Mouse (Mus musculus) C3H10T1/2 (cell line): ENCODE measurements around the gene Msto1. TPM values are rescaled to one million over a fixed set of nuclear protein-coding genes. Genes with fewer than 3 reads are reported as not detected.

ENCODE experiments used
- polyA plus RNA-seq, 2 experiments: library from polyadenylated mRNA; unstranded; fragments of >200 nt; fragmentation: generic; extraction: Trizol; gene quantifications; one replicate each; pipeline ENCODE4 v1.2.1; 2012; ENCODE audit warnings: missing spikeins in 2 of 2

Gene Msto1
- polyA plus RNA-seq, result 10 to 100 TPM; 40.3 to 68.5 TPM

GRCm38 (mm10) chr3:88913511-88914383, at the start of gene Msto1:
TSS of gene Msto1 (minus strand) at chr3:88913999.

GRCm38 (mm10) chr3:88950576-88951326, 37.0 kb upstream of the Msto1 start, which contains the start of the genes Ash1l and Dap3:
TSS of gene Ash1l (plus strand) at chr3:88950622.
TSS of gene Dap3 (minus strand) at chr3:88951181.

Other genes starting within 250 kb of the Msto1 start
- gene Khdc4, start 228.2 kb downstream of the Msto1 start, polyA plus RNA-seq, result 10 to 100 TPM in 1 of 2 experiments, 1 to 10 TPM in 1; 1.5 to 16.2 TPM
- gene Rit1, start 197.2 kb downstream of the Msto1 start, polyA plus RNA-seq, result 10 to 100 TPM; 28.8 to 63.7 TPM
- gene Syt11, start 138.8 kb downstream of the Msto1 start, polyA plus RNA-seq, result 1 to 10 TPM in 1 of 2 experiments, under 1 TPM in 1; 0.20 to 5.2 TPM
- 10 to 100 TPM in 1 of 2 experiments, 1 to 10 TPM in 1; 2.0 to 11.5 TPM for gene Gon4l, start 78.8 kb downstream of the Msto1 start, polyA plus RNA-seq
- 1 to 10 TPM in 1 of 2 experiments, under 1 TPM in 1; 0.25 to 4.2 TPM for gene Ash1l, start 36.6 kb upstream of the Msto1 start, polyA plus RNA-seq
- 100 to 1,000 TPM; 120 to 141 TPM for gene Dap3, start 37.2 kb upstream of the Msto1 start, polyA plus RNA-seq
- 10 to 100 TPM in 1 of 2 experiments, 1 to 10 TPM in 1; 4.8 to 12.8 TPM for gene Rusc1, start 179.3 kb upstream of the Msto1 start, polyA plus RNA-seq
- gene Gm43738, start 187.1 kb upstream of the Msto1 start, polyA plus RNA-seq, result under 1 TPM in 1 of 2 experiments, not detected in 1; 0.02 TPM
- gene Fdps, start 188.0 kb upstream of the Msto1 start, polyA plus RNA-seq, result 100 to 1,000 TPM; 220 to 479 TPM
- gene Pklr, start 222.1 kb upstream of the Msto1 start, polyA plus RNA-seq, result not detected
- gene Hcn3, start 246.2 kb upstream of the Msto1 start, polyA plus RNA-seq, result under 1 TPM; 0.01 to 0.05 TPM